Mouse (Mus musculus) thymus, postnatal 4 days (tissue): Measurements from ENCODE around the gene Syt2.

Experiments used
- DNase-seq: peaks from one replicate; pipeline ENCODE4 v3.0.0; 2021

The Syt2 gene

GRCm38 (mm10) chr1:134646261-134646962, at the start of gene Syt2:
Gene Syt2 (plus strand): TSS chr1:134646677.
- peak; percentile 43 for DNase-seq

- DNase-seq = no peak
Observed at GRCm38 (mm10) chr1:134597339-134598054, 49.0 kb upstream of the Syt2 start.

- DNase-seq = no peak
Observed at GRCm38 (mm10) chr1:134604086-134604485, 42.4 kb upstream of the Syt2 start.

- DNase-seq = no peak
Observed at GRCm38 (mm10) chr1:134605670-134606069, 40.8 kb upstream of the Syt2 start.

- no peak for DNase-seq
Observed at GRCm38 (mm10) chr1:134606381-134606780, 40.1 kb upstream of the Syt2 start.

- DNase-seq = no peak
Observed at GRCm38 (mm10) chr1:134607279-134607678, 39.2 kb upstream of the Syt2 start.

GRCm38 (mm10) chr1:134609172-134609571, 37.3 kb upstream of the Syt2 start:
- DNase-seq = no peak

- DNase-seq = no peak
Observed at GRCm38 (mm10) chr1:134614554-134614953, 31.9 kb upstream of the Syt2 start.

GRCm38 (mm10) chr1:134614988-134615387, 31.5 kb upstream of the Syt2 start:
- DNase-seq = no peak

GRCm38 (mm10) chr1:134617656-134618055, 28.8 kb upstream of the Syt2 start:
- DNase-seq = no peak

GRCm38 (mm10) chr1:134625325-134625724, 21.2 kb upstream of the Syt2 start:
- no peak for DNase-seq

- DNase-seq = no peak
Observed at GRCm38 (mm10) chr1:134629455-134629854, 17.0 kb upstream of the Syt2 start.

GRCm38 (mm10) chr1:134634296-134634695, 12.2 kb upstream of the Syt2 start:
- no peak for DNase-seq

- DNase-seq = no peak
Observed at GRCm38 (mm10) chr1:134636245-134636644, 10.2 kb upstream of the Syt2 start.

GRCm38 (mm10) chr1:134636684-134637083, 9.8 kb upstream of the Syt2 start:
- DNase-seq = peak; percentile 66

GRCm38 (mm10) chr1:134638041-134638440, 8.4 kb upstream of the Syt2 start:
- DNase-seq = no peak

GRCm38 (mm10) chr1:134638522-134638921, 8.0 kb upstream of the Syt2 start:
- DNase-seq = peak; percentile 44

- no peak for DNase-seq
Observed at GRCm38 (mm10) chr1:134639460-134639859, 7.0 kb upstream of the Syt2 start.

GRCm38 (mm10) chr1:134641507-134641906, 5.0 kb upstream of the Syt2 start:
- DNase-seq = peak; percentile 58

- DNase-seq = no peak
Observed at GRCm38 (mm10) chr1:134643702-134644101, 2.8 kb upstream of the Syt2 start.

GRCm38 (mm10) chr1:134645408-134646200, 873 bp upstream of the Syt2 start:
- DNase-seq = no peak

- no peak for DNase-seq
Observed at GRCm38 (mm10) chr1:134646963-134647282, 446 bp downstream of the Syt2 start.

GRCm38 (mm10) chr1:134647591-134647990, 1.1 kb downstream of the Syt2 start:
- DNase-seq = no peak

GRCm38 (mm10) chr1:134650816-134651215, 4.3 kb downstream of the Syt2 start:
- DNase-seq = no peak
